Mouse (Mus musculus) megakaryocyte-erythroid progenitor cell, adult 5-6 weeks (primary cell): ENCODE results near the gene Iqck. TPM values are rescaled to one million over a fixed set of nuclear protein-coding genes. Genes with fewer than 3 reads are reported as not detected.

Experiments
- ATAC-seq: replicated peaks from 2 replicates; pipeline ENCODE4 v1.8.0; 2016; ENCODE audit warnings: mild to moderate bottlenecking, inconsistent platforms; ENCODE audit not compliant: severe bottlenecking, poor library complexity, low FRiP score, low TSS enrichment
- total RNA-seq, 2 experiments: library from RNA; stranded (forward) in 1 of 2; stranded (reverse) in 1 of 2; fragments of 200-1000, 215-1000 nt in 1 of 2; fragments of >200 nt in 1 of 2; fragmentation: Nextera tagmentation in 1 of 2; gene quantifications; 2 replicates each; pipeline ENCODE4 v1.2.3; 2014 to 2017

Gene Iqck
- total RNA-seq, 2 experiments from 2014 or later, result 0.33 to 0.81 TPM

DNA sequence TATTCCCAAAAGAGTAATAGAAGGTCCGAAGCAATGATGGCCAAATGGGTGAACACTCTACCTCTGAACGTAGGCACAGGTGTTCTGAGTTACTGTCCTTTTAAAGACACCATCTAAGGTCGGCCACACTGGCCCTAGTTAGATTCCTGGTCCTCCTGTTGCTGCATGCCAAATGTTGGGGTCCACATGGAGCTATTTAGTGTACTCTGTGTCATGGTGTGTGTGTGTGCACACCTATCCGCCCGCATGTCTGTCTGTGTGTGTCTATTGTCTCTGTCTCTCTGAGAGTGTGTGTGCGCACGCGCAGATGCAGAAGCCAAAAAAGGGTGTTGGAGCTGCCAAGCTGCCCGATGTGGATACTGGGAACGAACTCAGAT lies 121.6 kb downstream of the Iqck start:
- ATAC-seq, result no peak

- ATAC-seq, result no peak
Measured at GRCm38 (mm10) chr7:118979121-118979520, 123.6 kb downstream of the Iqck start.

GRCm38 (mm10) chr7:118979708-118980107 lies 124.2 kb downstream of the Iqck start:
- no peak for ATAC-seq

GRCm38 (mm10) chr7:118981346-118981745 lies 125.8 kb downstream of the Iqck start:
- no peak for ATAC-seq

- ATAC-seq, result no peak
Measured at GRCm38 (mm10) chr7:118981831-118982230, 126.3 kb downstream of the Iqck start.

GRCm38 (mm10) chr7:118982586-118982985 lies 127.0 kb downstream of the Iqck start:
- no peak for ATAC-seq

DNA sequence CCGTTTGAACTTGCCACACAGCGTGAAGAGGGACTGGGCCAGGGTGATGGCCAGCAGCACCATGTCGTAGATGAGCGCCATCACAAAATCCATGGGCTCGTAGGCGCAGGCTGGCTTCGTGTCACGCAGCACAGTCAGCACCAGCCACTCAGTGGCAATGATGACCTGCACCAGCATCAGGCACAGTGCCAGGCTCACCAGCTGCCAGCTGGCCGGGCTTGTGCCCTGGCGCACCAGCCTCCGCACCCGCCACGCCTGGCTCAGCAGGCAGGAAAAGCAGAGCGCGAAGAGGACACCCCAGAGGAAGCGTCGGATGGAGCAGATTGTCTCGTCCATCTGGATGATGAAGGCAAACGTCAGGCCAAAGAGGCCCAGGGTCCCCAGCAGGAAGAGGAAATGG lies 128.4 kb downstream of the Iqck start:
- no peak for ATAC-seq

GRCm38 (mm10) chr7:118985786-118986185 lies 130.2 kb downstream of the Iqck start:
- ATAC-seq, result no peak

DNA sequence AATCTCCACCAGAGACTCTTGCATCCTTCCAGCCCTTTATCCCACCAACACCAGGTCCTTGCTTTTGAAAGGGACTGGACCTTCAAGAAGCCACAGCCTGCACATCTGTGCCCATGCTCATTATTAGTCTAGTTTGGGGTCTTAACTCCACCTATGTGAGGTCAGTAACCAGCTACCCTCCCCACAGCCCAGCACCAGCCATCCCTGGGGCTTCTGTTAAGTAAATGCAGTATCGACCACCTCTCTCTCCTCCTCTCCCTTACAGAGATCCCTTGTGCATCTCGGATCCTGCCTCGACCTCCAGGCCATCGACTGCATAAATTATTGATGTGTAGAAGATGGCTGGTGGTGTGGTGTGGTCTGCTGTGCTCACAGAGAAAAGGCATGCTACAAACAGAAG lies 130.8 kb downstream of the Iqck start:
- no peak for ATAC-seq

DNA sequence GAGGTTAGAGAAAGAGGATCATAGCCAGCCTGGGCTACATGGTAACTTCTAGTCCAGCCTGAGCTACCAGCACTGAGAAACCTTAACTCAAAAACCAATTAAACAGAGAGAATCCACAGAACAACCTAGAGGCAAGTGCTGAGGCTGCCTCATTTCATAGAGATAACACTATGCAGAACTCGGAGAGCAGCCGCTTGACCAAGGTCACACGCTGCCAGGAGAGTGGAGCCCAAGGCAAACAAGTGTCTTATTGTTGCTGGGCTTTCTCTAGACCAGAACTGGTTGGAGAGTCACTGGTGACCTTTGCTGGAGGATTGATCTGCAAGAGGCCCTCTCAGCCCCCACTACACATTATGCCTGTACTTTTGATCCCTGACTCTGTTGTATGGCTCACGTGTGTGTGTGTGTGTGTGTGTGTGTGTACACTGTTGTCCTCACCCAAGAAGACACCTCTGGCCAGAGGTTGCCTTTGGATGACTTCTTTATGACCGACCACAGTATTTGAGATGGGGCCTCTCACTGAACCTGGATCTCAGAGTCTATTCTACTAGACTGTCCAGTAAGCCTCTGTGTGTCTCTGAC lies 133.8 kb downstream of the Iqck start:
- ATAC-seq, result no peak

GRCm38 (mm10) chr7:118990282-118990681 lies 134.7 kb downstream of the Iqck start:
- ATAC-seq, result no peak

DNA sequence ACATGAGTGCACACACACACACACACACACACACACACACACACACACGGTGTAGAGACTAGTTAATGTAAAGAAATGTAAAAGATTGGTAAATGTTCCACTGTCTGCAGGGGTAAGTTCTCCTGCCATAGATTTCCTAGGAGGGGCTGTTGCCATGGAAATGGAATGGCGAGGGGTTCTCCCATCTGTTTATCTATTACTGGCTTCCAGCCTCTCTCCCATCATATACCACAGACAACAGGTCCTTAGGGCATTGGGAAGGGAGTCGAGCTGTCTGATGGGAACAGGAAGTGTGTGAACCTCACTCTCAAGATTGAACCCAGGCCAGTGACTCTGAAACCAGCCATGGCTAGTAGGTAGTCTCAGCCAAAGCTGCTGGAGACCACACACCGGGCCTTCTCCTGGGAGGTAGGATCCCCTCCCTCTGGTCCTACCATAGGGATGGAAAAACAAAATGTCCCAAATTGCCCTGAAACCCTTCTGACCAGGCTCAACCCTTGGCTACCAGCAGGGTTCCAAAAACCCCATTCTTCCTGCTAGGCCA lies 135.9 kb downstream of the Iqck start:
- no peak for ATAC-seq

DNA sequence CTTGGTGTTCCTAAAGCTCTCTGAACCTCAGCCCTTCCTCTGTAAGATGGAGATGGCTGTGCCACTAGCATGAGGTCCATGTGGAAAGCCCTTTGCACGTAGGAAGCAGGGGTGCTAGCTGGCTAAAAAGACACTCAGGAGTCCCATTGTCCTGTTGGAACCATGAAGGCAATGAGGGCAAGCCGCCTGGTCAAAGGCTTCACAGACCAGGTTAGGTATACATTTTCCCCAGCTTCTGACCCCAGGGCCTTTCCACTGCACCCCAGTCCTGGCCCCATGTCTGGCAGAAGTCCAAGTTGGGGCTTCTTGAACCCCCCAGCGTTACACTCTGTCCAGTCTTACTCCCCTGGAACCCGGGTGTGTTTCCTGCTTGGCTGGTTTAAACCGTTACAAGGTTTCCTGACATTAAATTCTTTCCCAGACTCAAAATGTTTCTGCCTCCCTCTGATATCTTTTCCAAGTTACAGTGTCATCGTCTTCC lies 136.6 kb downstream of the Iqck start:
- no peak for ATAC-seq

DNA sequence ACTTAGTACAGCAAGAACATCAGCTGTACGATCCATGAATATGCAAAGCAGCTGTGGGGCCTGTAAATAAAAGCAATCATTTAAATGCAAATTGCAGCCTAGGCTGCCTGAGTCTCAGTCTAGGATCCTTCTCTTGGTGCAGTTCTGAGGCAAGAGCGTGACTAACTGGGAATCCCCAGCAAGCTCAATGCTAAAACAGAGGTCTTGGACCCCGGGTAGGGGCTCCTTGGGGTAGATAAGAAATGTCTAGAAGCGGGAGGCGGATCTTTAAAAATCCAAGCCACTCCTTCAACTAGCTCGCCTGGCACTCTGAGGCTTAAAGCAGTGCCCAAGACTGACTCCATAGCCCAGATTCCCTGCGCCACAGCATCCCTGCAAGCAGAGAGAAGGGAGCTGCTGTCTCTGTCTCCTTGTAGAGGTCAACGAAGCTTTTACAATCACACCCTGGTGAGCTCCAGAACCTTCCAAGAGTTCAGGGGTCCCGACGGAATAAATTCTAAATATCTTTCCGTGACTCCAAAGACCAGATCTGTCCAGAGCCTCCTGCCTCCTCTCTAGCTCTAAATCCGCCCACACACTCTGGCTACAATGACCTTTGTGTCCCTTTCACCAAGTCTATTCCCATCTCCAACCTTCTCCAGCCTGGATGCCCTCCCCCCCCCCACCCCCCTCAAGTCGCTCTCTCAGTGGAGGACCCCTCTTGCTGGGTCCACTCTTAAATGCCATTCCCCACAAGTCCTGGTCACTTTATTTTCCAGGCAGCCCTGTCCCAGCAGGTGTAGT lies 137.3 kb downstream of the Iqck start:
- ATAC-seq, result no peak

DNA sequence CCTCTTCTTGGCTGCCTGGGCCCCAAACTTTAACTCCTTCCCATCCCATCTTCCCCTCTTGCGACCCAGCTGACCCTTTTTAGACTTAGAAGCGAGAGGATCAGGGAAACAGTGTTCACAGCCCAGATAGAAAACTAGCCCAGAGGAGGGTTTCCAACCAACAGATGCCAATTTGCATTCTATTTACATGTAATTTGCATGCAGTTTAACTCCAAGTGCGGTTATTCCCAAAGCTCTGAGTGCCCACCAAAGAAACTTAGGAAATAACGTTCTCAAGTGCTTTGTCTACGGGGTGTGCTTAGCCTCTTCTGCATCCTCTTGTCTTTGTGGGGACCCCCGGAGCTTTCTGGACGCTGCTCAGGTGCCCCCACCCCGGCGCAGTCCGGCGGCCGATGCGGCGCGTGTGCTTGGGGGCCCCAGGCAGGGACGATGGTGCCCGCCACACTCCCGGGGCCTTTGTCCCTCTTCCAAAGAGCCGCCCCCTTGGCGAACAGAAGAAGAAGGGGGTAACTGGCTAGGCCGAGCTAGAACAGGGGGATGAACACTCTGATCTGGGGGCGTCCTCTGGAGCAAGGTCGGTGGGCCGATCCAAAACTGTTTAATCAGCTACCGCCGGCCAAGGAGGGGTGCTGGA lies 138.2 kb downstream of the Iqck start:
- ATAC-seq, result no peak

- ATAC-seq, result no peak
Measured at GRCm38 (mm10) chr7:118994231-118994842, 138.8 kb downstream of the Iqck start.

DNA sequence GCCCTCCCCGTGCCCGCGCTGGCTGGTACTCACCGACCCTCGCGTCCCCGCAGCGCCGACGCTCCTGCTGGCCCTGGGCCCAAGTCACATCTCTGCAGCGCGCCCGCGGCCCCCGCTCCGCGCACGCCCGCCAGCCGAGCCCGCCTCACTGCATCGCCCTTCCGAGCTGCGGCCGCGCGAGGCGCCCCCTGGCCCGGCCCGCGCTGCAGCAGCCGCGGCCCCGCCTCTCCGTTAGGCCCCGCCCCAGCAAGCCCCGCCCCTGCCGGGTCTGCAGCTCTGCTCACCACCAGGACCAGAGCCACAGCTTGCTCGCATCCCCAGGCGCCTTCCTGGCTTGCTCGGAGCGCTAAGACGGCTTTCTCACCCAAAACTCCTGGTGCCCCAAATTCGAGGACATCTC lies 139.5 kb downstream of the Iqck start, which contains the start of gene Gprc5b:
Gene Gprc5b (minus strand): TSS at position 205 of the 400 bp plus-strand sequence.
- peak; percentile 77 for ATAC-seq

DNA sequence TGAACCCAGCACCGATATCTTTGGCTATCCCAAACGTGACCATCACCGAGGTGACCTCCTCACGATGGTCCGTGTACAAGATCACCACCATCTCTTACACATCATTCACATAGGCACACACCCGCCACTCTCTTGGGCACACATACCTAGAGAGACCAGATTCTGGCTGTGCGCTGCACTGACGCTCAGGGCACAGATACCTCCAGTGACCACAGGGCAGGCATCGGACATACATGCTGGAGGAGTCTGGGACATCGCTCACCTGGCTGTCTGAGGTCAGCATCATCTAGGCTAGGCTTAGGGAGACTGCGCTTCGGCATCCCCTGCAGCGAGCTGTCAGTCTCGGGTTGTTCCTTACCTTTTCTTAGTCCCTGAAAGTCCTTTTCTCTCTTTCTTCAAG lies 140.1 kb downstream of the Iqck start:
- ATAC-seq, result peak; percentile 13; the same call in 1 of the 2 replicates

DNA sequence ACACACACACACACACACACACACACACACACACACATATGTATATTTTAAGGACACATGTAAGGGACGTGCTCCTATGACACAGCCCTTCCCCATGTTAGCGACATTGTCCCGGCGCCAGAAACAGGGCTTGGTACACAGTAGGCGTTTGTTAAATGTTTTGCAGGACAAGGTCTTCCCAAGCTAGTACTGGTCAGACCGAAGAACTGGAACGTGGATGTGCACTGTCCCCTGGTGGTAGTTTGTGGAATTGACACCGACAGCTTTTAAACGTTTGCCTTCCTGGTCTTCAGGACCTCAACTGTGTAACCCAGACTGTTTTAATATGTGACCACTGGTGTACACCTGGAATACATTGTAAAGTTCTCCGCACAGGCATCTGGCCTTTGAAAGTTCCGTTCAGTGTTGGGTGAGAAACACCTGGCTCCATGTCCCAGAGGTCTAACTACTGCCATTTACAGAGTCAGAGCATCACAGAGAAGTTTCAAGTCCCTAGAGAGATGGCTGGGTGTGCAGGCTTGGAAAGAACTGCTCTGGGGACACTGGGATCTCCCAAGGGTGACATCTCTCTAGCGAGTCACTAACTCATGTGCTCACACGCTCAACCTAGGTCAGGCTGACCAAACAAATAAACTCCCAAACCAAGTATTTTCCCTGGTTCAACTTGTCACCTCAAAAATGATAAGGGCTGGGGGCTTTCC lies 140.7 kb downstream of the Iqck start:
- ATAC-seq, result peak; percentile 56
